Mouse (Mus musculus) spleen, adult 10 weeks (tissue): ENCODE results near the gene Gipc1. TPM values are rescaled to one million over a fixed set of nuclear protein-coding genes. Genes with fewer than 3 reads are reported as not detected.

Experiments used
- polyA plus RNA-seq: library from polyadenylated mRNA; stranded (reverse); fragments of 350-450 nt; fragmentation: Illumina TruSeq; extraction: RNeasy Lipid Tissue Mini Kit (QIAGEN cat#74804); gene quantifications from one replicate; pipeline ENCODE4 v1.2.3, GENCODE M21; 2015; ENCODE audit warnings: low replicate concordance; ENCODE audit not compliant: insufficient read depth

The Gipc1 gene
- 4.3 TPM for polyA plus RNA-seq

DNA sequence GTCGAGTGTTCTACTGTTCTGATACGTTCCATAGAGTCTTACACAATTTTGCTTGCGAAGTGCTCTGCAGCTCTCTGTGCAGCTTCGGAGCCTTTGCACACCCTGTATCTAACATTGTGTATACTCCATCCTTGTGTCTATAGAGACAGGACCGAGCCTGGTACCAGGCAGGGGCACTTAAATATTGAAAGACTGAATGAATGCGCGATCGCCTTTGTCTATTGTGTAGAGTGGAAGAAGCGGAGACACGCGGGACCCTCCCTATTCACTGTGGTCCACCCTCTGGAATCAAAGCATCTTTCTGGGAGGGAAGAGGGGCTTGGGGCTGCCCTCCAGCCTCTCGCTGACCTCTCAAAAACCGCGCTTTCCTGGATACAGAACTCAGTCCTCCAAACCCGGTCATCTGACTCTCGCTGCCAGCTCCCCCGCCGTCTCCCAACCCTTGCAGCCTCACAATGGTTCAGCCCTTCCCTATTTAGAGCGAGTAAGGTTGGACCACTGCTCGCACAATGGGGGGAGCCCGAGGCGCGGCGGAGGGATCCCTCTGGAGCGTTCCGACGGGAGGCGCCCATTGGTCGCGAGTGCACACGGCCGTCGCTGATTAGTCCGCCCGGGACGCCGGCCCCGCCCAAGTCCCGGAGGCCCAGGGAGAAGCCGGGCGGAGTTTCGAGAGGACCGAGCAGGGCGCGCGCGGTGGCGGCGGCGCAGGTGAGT is at the start of gene Gipc1:
Gene Gipc1 (plus strand): TSS at position 648 of the 714 bp plus-strand sequence.

GRCm38 (mm10) chr8:83607661-83608397 is 44.6 kb upstream of the Gipc1 start, which contains the start of the genes Tecr and Dnajb1:
Tecr (minus strand) TSS chr8:83607971.
Dnajb1 (plus strand) TSS chr8:83608193.

GRCm38 (mm10) chr8:83665969-83666865 is 13.7 kb downstream of the Gipc1 start, which contains the start of gene Ptger1:
Ptger1 (plus strand) TSS chr8:83666678.

DNA sequence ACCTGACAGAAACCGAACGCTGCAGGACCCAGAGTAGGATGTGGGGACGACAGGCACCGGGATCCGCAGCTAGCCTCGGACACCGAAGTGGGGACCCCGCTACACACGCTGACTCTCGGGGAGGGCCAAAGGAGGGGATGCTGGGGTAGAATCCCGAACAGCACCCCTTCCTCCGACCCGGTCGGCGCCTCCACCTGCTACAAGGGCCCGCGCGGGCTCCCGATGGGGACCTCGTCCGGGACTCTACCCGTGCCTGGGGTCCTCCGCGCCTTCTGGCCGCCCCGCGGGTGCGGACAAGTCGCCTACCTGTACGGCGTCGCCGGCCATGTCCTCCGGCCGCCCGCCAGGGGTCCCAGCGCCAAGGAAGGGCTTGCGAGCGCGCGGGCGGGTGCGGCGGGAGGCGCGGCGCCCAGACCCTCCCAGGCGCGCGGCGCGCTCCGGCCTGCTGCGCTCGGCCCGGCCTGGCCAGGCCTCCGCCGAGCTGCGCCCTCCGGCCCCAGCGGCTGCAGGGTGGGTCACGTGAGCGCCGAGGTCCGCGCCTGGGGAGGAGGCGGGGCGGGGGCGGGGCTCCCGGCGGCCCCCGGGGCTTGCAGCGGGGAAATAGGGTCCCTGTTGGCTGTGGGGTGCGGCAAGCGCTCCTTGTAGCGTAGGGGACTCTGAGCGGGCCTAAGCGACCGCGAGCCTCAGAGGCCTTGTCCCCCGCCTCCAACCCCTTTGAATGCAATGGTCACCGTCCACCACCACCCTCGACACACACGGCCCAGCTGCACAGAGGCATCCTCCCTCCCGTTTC is 46.4 kb downstream of the Gipc1 start, which contains the start of gene Pkn1:
Gene Pkn1 (minus strand): TSS at position 519 of the 793 bp plus-strand sequence.

Other genes starting within 250 kb of the Gipc1 start
- gene Scoc, start 194.3 kb upstream of the Gipc1 start, polyA plus RNA-seq: 65.2 TPM
- gene Olfr370, start 116.9 kb upstream of the Gipc1 start, polyA plus RNA-seq: not detected
- gene Ndufb7, start 86.0 kb upstream of the Gipc1 start, polyA plus RNA-seq: 15.3 TPM
- gene Tecr, start 44.7 kb upstream of the Gipc1 start, polyA plus RNA-seq: 132 TPM
- gene Dnajb1, start 44.5 kb upstream of the Gipc1 start, polyA plus RNA-seq: 32.8 TPM
- 0.90 TPM for gene Ptger1, start 14.0 kb downstream of the Gipc1 start, polyA plus RNA-seq
- gene Pkn1, start 46.5 kb downstream of the Gipc1 start, polyA plus RNA-seq: 105 TPM
- 70.5 TPM for gene Ddx39, start 62.5 kb downstream of the Gipc1 start, polyA plus RNA-seq
- gene Adgre5, start 88.6 kb downstream of the Gipc1 start, polyA plus RNA-seq: 248 TPM
- 7.0 TPM for gene Adgrl1, start 247.4 kb downstream of the Gipc1 start, polyA plus RNA-seq